In the genomic region with DNA sequence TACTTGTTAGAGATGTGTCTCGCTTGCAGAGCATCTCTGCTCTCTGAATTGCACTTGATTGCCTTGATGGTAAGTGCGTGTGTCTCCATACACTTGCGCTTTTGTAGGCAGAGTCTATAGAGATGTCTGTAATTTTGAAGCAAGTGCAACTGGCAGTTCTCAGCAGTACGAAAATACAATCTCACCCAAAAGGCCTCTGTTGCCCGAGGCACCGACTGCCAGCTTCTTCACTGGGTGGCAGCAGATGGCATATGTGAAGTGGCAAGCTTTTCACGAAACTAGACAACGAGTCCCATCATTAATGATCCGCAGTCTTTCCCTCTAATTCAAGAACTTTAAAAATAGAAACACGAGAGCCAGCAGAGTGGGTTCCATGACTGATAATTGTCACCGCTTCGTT, we compare ENCODE assay signal across 9 mouse cellular contexts. TPM values are rescaled to one million over a fixed set of nuclear protein-coding genes. Genes with fewer than 3 reads are reported as not detected.
DNase-seq lines count a peak whose midpoint lies in the region; ATAC-seq and TF ChIP-seq lines count a peak whose summit lies in the region.
"Had no signal": no experiment of that assay in that cellular context is flagged by ENCODE, and none has a peak within 500 bp of the region (broad histone marks: within the 10 kb centered on the region; RNA-seq: fewer than 3 reads in every experiment).

No protein-coding gene starts in this region.

- intact Hi-C loops in left cerebral cortex, adult 2 months (cut with DNase I) = loop anchor here (2.0 to 5.0 kb wide), 3 partner anchors 23 to 149 kb away; a partner anchor contains a TSS

- WGBS in hindbrain, embryonic 16.5 days = 45% methylated on average over 12 of the region's 12 CpGs
- 54% methylated on average over 12 of the region's 12 CpGs for WGBS in olfactory bulb, adult 2 months

- no peak for TF ChIP-seq POLR2A in olfactory bulb, adult 2 months (IDR thresholded peaks at IDR 0.05; ENCODE audit: insufficient read depth, low read depth, low read length)

- DNase-seq in left cerebral cortex, adult 2 months (ENCODE audit: extremely low spot score in 1 of 2, low spot score in 2 of 2) = no peak
- no peak for DNase-seq in left cerebral cortex, adult 18-20 months (ENCODE audit: low spot score in 2 of 2)
- DNase-seq in cerebellum, adult 8-10 months = peak; percentile 55
- DNase-seq in lung, postnatal 4 days = no peak
- DNase-seq in adrenal gland, adult 2 months = no peak
- DNase-seq: heart, postnatal 4 days had no signal

- no peak for TF ChIP-seq CTCF in left cerebral cortex, adult 2 months (IDR thresholded peaks at IDR 0.05)
- TF ChIP-seq CTCF in olfactory bulb, adult 2 months (IDR thresholded peaks at IDR 0.05; ENCODE audit: insufficient read depth, low read depth, low read length) = no peak

- no peak overlapping the region for H3K4me2 ChIP-seq in hindbrain, embryonic 16.5 days (ENCODE audit: low read length)

- no peaks in the 10 kb centered on the region for H3K36me3 ChIP-seq in hindbrain, embryonic 16.5 days (ENCODE audit: control insufficient read depth, insufficient read depth, low read length)

- no peaks in the 10 kb centered on the region for H3K27me3 ChIP-seq in hindbrain, embryonic 16.5 days (replicated peaks; ENCODE audit: control insufficient read depth, insufficient read depth, low read length)

- H3K9ac ChIP-seq in hindbrain, embryonic 16.5 days (ENCODE audit: low read depth, low read length) = no peak overlapping the region
- H3K9ac ChIP-seq: liver, embryonic 14.5 days had no signal

- H3K9me3 ChIP-seq in hindbrain, embryonic 16.5 days (ENCODE audit: control insufficient read depth, low read length) = no peaks in the 10 kb centered on the region

- ATAC-seq in hindbrain, embryonic 16.5 days = peak; percentile 32; the same call in 1 of the 2 replicates

- H3K4me3 ChIP-seq in left cerebral cortex, adult 2 months = no peak overlapping the region
- H3K4me3 ChIP-seq in hindbrain, embryonic 16.5 days (ENCODE audit: low read length) = no peak overlapping the region
- no peak overlapping the region for H3K4me3 ChIP-seq in olfactory bulb, adult 2 months (ENCODE audit: insufficient read depth, low read depth, low read length)

- peak overlapping the region; percentile 80 for H3K27ac ChIP-seq in left cerebral cortex, adult 2 months
- no peak overlapping the region; the same call in 1 of the 2 replicates for H3K27ac ChIP-seq in hindbrain, embryonic 16.5 days (ENCODE audit: low read depth, low read length)
- H3K27ac ChIP-seq in olfactory bulb, adult 2 months (ENCODE audit: insufficient read depth, low read depth, low read length) = peak overlapping the region; percentile 7; the same call in 1 of the 2 replicates
- H3K27ac ChIP-seq: liver, embryonic 14.5 days had no signal

- H3K4me1 ChIP-seq in hindbrain, embryonic 16.5 days (ENCODE audit: control insufficient read depth, insufficient read depth, low read depth, low read length) = peaks cover 32% of the 10 kb centered on the region
- H3K4me1 ChIP-seq in olfactory bulb, adult 2 months (ENCODE audit: control insufficient read depth, insufficient read depth, low read length) = peaks cover 15% of the 10 kb centered on the region

RNA-seq across cellular contexts. Expression of a gene that starts 37.3 kb away (rescaled TPM):
- total RNA-seq in left cerebral cortex, adult 2 months (2021) = 100 to 1,000 TPM in 1 of 2 experiments, 10 to 100 TPM in 1; 97.9 to 105 TPM
- total RNA-seq in left cerebral cortex, adult 18-20 months (2021) = 10 to 100 TPM; 87.4 to 88.5 TPM
- polyA plus RNA-seq in hindbrain, embryonic 16.5 days (2015; fragmentation: Nextera tagmentation; extraction: Ambion mirVana) = 31.4 and 33.5 TPM in 2 replicates
- polyA plus RNA-seq in olfactory bulb, adult 2 months (2012; ENCODE audit: insufficient read depth, insufficient read length, low replicate concordance, missing spikeins) = 422 TPM in 1 of 2 replicates, not detected in the other
- total RNA-seq in adrenal gland, adult 2 months (2021) = 10 to 100 TPM; 16.0 to 29.3 TPM
- polyA plus RNA-seq in adrenal gland, adult 2 months (2012; rRNA removed) = 9.5 and 11.7 TPM in 2 replicates
